Mouse (Mus musculus): ENCODE measurements around the gene Slx4. TPM values are rescaled to one million over a fixed set of nuclear protein-coding genes. Genes with fewer than 3 reads are reported as not detected.

Slx4 gene
- 19.9 and 35.2 TPM in 2 replicates for polyA plus RNA-seq (2014; fragmentation: Nextera tagmentation; extraction: Ambion mirVana)

DNA sequence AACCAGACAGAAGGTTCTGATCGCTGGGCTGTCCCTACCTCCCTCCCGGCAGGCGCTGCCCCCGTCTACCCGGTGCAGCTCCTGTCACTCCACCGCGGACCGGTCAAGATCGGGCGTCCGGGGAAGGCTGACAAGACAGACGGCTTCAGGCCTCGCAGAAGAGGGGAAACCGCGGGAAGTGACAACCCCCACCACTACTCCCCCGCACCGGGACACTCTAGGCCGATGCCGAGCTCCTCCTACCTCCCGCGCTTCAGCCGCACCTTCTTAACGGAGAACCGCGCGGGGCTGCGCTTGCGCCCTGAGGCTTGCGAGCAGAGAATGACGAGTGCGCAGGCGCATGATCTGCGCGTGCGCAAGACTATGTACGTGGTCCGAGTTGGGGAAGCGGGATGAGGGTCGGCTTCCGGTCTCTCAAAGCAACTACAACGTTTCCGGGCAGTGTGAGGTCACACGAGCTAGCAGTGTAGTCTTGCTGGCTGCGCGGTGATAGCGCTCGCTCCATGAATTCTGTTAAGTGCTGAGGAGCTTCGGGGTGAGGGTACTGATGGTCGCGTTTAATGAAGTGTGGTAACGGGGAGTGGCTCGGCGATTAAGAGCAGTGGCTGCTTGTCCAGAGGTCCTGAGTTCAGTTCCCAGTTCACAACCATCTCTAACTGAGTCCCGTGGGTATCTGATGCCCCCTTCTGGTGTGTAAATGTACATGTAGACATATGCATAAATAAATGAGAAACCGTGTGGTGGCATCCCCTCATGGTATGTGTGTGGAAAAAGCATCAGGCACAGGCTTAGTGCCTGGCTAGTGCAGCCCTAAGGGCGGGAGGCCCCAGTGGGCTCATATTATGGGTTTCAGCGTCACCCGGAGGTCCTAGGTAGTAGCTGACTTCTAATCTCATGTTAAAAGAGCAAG, at the start of gene Slx4:
TSS of gene Slx4 (minus strand) at position 282 of the 910 bp plus-strand sequence.
- ATAC-seq = peak; percentile 98
- no peaks in the 10 kb centered on the region for H3K27me3 ChIP-seq (replicated peaks; ENCODE audit: control insufficient read depth, insufficient read depth, low read length)
- WGBS = under 1% methylated on average over 58 of the region's 58 CpGs
- H3K4me1 ChIP-seq (ENCODE audit: control insufficient read depth, insufficient read depth, low read length) = peaks cover 13% of the 10 kb centered on the region
- H3K4me2 ChIP-seq (ENCODE audit: low read length) = peak within 1 kb of the TSS; percentile 75
- H3K4me3 ChIP-seq (ENCODE audit: low read depth, low read length) = peak within 1 kb of the TSS; percentile 79
- peak within 1 kb of the TSS; percentile 76 for H3K9ac ChIP-seq (ENCODE audit: low read length)
- peak within 1 kb of the TSS; percentile 86 for H3K27ac ChIP-seq (ENCODE audit: low read depth, low read length)
- no peaks in the 10 kb centered on the region for H3K9me3 ChIP-seq (replicated peaks; ENCODE audit: control insufficient read depth, low read length)
- peaks cover 30% of the 10 kb centered on the region for H3K36me3 ChIP-seq (ENCODE audit: control insufficient read depth, insufficient read depth, low read length)
- peak; percentile 99 for DNase-seq (ENCODE audit: low spot score)

DNA sequence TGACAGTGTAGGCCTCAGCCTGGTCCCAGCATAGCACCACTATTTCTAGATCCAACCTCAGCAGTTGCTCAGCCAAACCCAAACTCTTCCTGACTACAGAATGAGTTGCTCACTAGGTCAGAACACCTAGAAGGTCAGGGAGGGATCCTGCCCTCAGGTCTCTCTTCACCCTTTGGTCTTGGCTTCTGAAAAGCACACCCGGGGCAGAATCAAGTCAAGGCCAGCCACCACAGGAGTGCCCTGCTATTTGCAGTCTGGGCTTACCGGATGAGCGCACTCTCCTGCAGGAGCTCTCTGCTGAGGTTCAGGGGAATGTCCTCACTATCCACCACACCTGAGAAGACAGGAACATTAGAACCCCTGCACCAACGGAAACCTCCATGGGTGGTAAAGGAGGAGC, 49.0 kb upstream of the Slx4 start:
- Histone ChIP-seq H3K4me3 (ENCODE audit: low read depth, low read length) (no peak overlapping the region), H3K4me2 (ENCODE audit: low read length) (no peak overlapping the region), H3K27ac (ENCODE audit: low read depth, low read length) (no peak overlapping the region), H3K4me1 (ENCODE audit: control insufficient read depth, insufficient read depth, low read length) (no peaks in the 10 kb centered on the region), H3K9me3 (replicated peaks; ENCODE audit: control insufficient read depth, low read length) (no peaks in the 10 kb centered on the region), H3K9ac (ENCODE audit: low read length) (no peak overlapping the region), H3K27me3 (replicated peaks; ENCODE audit: control insufficient read depth, insufficient read depth, low read length) (no peaks in the 10 kb centered on the region), H3K36me3 (ENCODE audit: control insufficient read depth, insufficient read depth, low read length) (peaks cover 75% of the 10 kb centered on the region)
- DNase-seq (ENCODE audit: low spot score) (no peak), ATAC-seq (no peak)
- 95% methylated on average over 4 of the region's 4 CpGs for WGBS

DNA sequence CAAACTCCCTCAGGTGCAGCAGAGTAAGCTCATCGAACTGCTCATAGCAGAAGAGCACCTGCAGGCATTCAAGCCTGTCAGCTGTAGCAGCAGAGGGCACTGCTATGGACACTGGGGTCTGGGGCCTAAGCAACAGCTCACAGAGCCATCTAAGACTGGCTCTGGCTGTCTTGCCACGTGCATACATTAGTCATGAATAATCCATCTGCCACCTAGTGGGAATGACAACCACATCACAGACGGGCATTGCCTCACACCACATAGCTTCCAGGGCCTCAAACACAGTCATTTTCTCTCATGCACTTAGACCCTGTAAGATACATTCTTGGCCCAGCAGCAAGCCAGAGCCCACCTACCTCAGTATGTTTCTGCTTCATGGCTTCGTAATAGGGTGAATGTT, 42.0 kb upstream of the Slx4 start:
- Histone ChIP-seq H3K4me1 (ENCODE audit: control insufficient read depth, insufficient read depth, low read length) (no peaks in the 10 kb centered on the region), H3K9me3 (replicated peaks; ENCODE audit: control insufficient read depth, low read length) (no peaks in the 10 kb centered on the region), H3K4me3 (ENCODE audit: low read depth, low read length) (no peak overlapping the region), H3K36me3 (ENCODE audit: control insufficient read depth, insufficient read depth, low read length) (peaks cover 87% of the 10 kb centered on the region), H3K4me2 (ENCODE audit: low read length) (no peak overlapping the region), H3K27ac (ENCODE audit: low read depth, low read length) (no peak overlapping the region), H3K9ac (ENCODE audit: low read length) (no peak overlapping the region), H3K27me3 (replicated peaks; ENCODE audit: control insufficient read depth, insufficient read depth, low read length) (no peaks in the 10 kb centered on the region)
- ATAC-seq (no peak), DNase-seq (ENCODE audit: low spot score) (peak; percentile 0)
- 84% methylated on average over 4 of the region's 4 CpGs for WGBS

DNA sequence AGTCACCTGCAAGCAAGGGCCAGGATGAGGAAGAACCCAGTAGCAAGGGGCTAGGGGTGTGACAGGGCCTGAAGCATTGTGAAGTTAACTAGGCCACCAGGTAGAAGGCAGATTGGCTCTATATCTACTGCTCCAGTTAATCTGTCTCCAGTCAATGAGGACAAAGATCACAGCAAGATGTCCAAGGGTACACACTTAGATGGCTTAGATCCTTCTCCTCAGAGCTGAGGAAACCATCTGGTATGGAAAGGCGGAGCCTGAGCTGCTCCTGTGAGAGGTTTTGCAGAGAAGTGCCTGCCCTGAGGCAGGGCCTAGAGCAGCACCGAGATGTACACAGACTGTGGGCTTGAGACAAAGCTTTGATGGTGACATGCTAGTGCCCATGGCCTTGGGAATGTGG, 40.5 kb upstream of the Slx4 start:
- DNase-seq (ENCODE audit: low spot score) = no peak
- Histone ChIP-seq H3K9me3 (replicated peaks; ENCODE audit: control insufficient read depth, low read length) (no peaks in the 10 kb centered on the region), H3K36me3 (ENCODE audit: control insufficient read depth, insufficient read depth, low read length) (peaks cover 88% of the 10 kb centered on the region), H3K4me3 (ENCODE audit: low read depth, low read length) (no peak overlapping the region), H3K27me3 (replicated peaks; ENCODE audit: control insufficient read depth, insufficient read depth, low read length) (no peaks in the 10 kb centered on the region), H3K4me2 (ENCODE audit: low read length) (no peak overlapping the region), H3K9ac (ENCODE audit: low read length) (no peak overlapping the region), H3K27ac (ENCODE audit: low read depth, low read length) (no peak overlapping the region), H3K4me1 (ENCODE audit: control insufficient read depth, insufficient read depth, low read length) (no peaks in the 10 kb centered on the region)
- WGBS = 90% methylated on average over 2 of the region's 2 CpGs
- no peak for ATAC-seq

DNA sequence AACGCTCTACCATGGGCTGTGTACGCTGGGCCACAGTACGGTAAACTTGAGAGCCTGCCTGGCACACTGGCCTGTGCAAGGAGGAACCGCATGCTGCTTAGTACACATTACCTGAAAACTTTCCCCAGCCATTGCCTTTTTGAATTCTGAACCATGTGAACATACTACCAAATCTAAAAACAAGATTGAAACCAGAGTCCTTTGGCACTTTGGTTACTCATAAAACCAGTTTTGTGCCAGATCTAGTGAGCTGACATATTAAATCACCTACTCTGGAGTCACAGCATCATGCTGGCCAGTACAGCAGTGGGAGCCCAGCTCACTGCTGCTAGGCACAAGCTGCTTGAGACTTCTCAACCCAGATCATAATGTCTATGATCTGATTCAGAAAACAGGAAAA, 38.1 kb upstream of the Slx4 start:
- H3K36me3 ChIP-seq (ENCODE audit: control insufficient read depth, insufficient read depth, low read length) = peaks cover 89% of the 10 kb centered on the region
- no peaks in the 10 kb centered on the region for H3K4me1 ChIP-seq (ENCODE audit: control insufficient read depth, insufficient read depth, low read length)
- H3K27me3 ChIP-seq (replicated peaks; ENCODE audit: control insufficient read depth, insufficient read depth, low read length) = no peaks in the 10 kb centered on the region
- H3K27ac ChIP-seq (ENCODE audit: low read depth, low read length) = no peak overlapping the region
- no peak overlapping the region for H3K4me3 ChIP-seq (ENCODE audit: low read depth, low read length)
- H3K9ac ChIP-seq (ENCODE audit: low read length) = no peak overlapping the region
- H3K9me3 ChIP-seq (replicated peaks; ENCODE audit: control insufficient read depth, low read length) = no peaks in the 10 kb centered on the region
- 97% methylated on average over 4 of the region's 4 CpGs for WGBS
- DNase-seq (ENCODE audit: low spot score) (no peak), ATAC-seq (no peak)
- H3K4me2 ChIP-seq (ENCODE audit: low read length) = no peak overlapping the region

DNA sequence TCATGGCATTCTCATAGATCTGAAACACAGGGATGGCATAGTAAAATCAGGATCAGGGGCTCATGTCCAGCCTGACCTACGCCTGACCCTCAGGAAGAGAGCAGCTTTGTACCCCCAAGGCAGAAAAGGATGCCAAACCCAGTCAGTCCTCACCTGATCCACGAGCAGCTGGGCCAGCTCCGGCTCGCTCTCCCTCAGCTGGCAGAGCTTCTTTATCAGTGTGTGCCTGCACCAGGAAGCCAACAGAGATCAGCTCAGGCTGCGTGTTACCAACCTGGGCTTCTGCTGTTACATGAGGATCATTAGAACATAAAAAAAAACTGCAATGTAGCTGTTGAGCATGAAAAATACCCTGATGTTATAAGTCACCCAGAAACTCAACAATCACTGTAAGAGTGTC, 36.6 kb upstream of the Slx4 start:
- WGBS = 90% methylated on average over 5 of the region's 5 CpGs
- peaks cover 77% of the 10 kb centered on the region for H3K36me3 ChIP-seq (ENCODE audit: control insufficient read depth, insufficient read depth, low read length)
- no peak overlapping the region for H3K4me3 ChIP-seq (ENCODE audit: low read depth, low read length)
- H3K27ac ChIP-seq (ENCODE audit: low read depth, low read length) = no peak overlapping the region
- H3K27me3 ChIP-seq (replicated peaks; ENCODE audit: control insufficient read depth, insufficient read depth, low read length) = no peaks in the 10 kb centered on the region
- no peak overlapping the region for H3K4me2 ChIP-seq (ENCODE audit: low read length)
- no peaks in the 10 kb centered on the region for H3K9me3 ChIP-seq (replicated peaks; ENCODE audit: control insufficient read depth, low read length)
- H3K9ac ChIP-seq (ENCODE audit: low read length) = no peak overlapping the region
- DNase-seq (ENCODE audit: low spot score) (no peak), ATAC-seq (no peak)
- no peaks in the 10 kb centered on the region for H3K4me1 ChIP-seq (ENCODE audit: control insufficient read depth, insufficient read depth, low read length)

DNA sequence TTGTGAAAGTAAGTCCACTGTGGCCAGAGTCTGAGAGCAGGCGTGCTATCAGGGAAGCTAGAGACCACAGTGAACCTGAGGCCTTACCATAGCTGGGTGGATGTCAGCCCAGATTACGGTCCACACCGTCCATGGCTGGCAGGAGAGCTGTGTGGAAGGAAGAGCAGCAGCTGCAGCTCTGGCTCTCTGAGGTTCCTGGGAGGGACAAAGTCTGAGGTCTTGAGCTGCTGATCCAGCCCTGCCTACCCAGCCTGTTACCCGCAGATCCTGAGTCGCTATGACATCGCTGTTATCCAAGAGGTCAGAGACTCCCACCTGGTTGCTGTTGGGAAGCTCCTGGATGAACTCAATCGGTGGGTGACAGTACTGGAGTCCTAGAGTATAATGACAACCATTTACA, 34.1 kb upstream of the Slx4 start:
- H3K36me3 ChIP-seq (ENCODE audit: control insufficient read depth, insufficient read depth, low read length) = peaks cover 56% of the 10 kb centered on the region
- WGBS = 95% methylated on average over 7 of the region's 7 CpGs

DNA sequence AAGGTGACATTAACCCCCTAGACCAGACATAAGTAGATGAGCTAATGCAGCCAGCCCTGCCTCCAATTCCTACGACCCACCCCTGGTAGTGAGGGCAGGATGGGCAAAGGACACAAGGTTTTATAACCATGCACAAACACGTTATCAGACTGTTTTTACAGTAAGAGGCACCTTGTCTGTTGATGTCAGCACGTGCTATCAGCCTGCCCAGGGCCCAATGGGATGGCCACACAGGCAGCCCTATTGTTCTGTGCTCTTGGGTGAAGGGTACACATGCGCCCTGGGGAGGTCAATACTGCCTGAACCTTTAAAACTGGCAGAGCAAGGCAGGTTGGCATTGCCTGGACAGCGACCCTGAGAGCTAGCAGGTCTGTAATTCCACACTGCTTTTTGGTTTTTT, 33.2 kb upstream of the Slx4 start, which contains the start of gene Dnase1:
TSS of gene Dnase1 (plus strand) at position 136 of the 400 bp plus-strand sequence.
- H3K36me3 ChIP-seq (ENCODE audit: control insufficient read depth, insufficient read depth, low read length) = peaks cover 47% of the 10 kb centered on the region
- WGBS = 90% methylated on average over 5 of the region's 5 CpGs

More for the DNA sequence above, 34.1 kb upstream of the Slx4 start:
- H3K27me3 ChIP-seq (replicated peaks; ENCODE audit: control insufficient read depth, insufficient read depth, low read length) = no peaks in the 10 kb centered on the region
- no peak for DNase-seq (ENCODE audit: low spot score)
- no peaks in the 10 kb centered on the region for H3K9me3 ChIP-seq (replicated peaks; ENCODE audit: control insufficient read depth, low read length)
- no peaks in the 10 kb centered on the region for H3K4me1 ChIP-seq (ENCODE audit: control insufficient read depth, insufficient read depth, low read length)
- no peak overlapping the region for H3K27ac ChIP-seq (ENCODE audit: low read depth, low read length)
- ATAC-seq = no peak
- H3K4me2 ChIP-seq (ENCODE audit: low read length) = no peak overlapping the region
- H3K4me3 ChIP-seq (ENCODE audit: low read depth, low read length) = no peak overlapping the region
- H3K9ac ChIP-seq (ENCODE audit: low read length) = no peak overlapping the region

DNA sequence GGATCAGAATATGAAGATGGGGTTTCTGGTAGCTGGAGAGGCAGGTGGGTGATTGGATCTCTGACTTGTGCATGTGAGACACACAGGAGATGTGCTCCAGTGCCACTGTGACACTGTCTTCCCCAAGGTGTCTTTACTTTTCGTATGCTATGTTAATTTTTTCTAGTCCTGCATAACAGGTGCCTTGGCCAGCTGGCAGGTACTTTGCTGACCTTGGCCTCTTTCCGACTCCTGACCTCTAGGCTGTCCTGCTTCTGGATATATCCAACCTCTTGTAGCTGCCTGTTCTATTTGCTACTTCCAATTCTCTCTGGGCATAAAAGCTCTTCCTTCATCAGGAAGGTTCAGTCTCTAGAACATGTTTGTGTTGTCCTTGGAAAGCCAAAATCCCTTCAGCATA, 32.0 kb upstream of the Slx4 start:
- Histone ChIP-seq H3K27ac (ENCODE audit: low read depth, low read length) (no peak overlapping the region), H3K36me3 (ENCODE audit: control insufficient read depth, insufficient read depth, low read length) (peaks cover 41% of the 10 kb centered on the region), H3K4me3 (ENCODE audit: low read depth, low read length) (no peak overlapping the region), H3K4me1 (ENCODE audit: control insufficient read depth, insufficient read depth, low read length) (no peaks in the 10 kb centered on the region), H3K4me2 (ENCODE audit: low read length) (no peak overlapping the region), H3K9me3 (replicated peaks; ENCODE audit: control insufficient read depth, low read length) (no peaks in the 10 kb centered on the region), H3K9ac (ENCODE audit: low read length) (no peak overlapping the region), H3K27me3 (replicated peaks; ENCODE audit: control insufficient read depth, insufficient read depth, low read length) (no peaks in the 10 kb centered on the region)
- 89% methylated on average over 2 of the region's 2 CpGs for whole genome bisulfite sequencing
- ATAC-seq (no peak), DNase-seq (ENCODE audit: low spot score) (no peak)

More for the DNA sequence above, 33.2 kb upstream of the Slx4 start, which contains the start of gene Dnase1:
- Histone ChIP-seq H3K4me2 (ENCODE audit: low read length) (no peak within 1 kb of the TSS), H3K4me3 (ENCODE audit: low read depth, low read length) (no peak within 1 kb of the TSS), H3K4me1 (ENCODE audit: control insufficient read depth, insufficient read depth, low read length) (no peaks in the 10 kb centered on the region), H3K9ac (ENCODE audit: low read length) (no peak within 1 kb of the TSS), H3K27me3 (replicated peaks; ENCODE audit: control insufficient read depth, insufficient read depth, low read length) (no peaks in the 10 kb centered on the region), H3K27ac (ENCODE audit: low read depth, low read length) (no peak within 1 kb of the TSS), H3K9me3 (replicated peaks; ENCODE audit: control insufficient read depth, low read length) (no peaks in the 10 kb centered on the region)
- ATAC-seq = no peak
- DNase-seq (ENCODE audit: low spot score) = no peak

Data from forebrain, embryonic 14.5 days (tissue).